Mouse (Mus musculus): Measurements from ENCODE around the gene Gm10320. TPM values are rescaled to one million over a fixed set of nuclear protein-coding genes. Genes with fewer than 3 reads are reported as not detected.

Gene Gm10320
- polyA plus RNA-seq, 1 experiment from 2014 or later: 1.0 TPM

DNA sequence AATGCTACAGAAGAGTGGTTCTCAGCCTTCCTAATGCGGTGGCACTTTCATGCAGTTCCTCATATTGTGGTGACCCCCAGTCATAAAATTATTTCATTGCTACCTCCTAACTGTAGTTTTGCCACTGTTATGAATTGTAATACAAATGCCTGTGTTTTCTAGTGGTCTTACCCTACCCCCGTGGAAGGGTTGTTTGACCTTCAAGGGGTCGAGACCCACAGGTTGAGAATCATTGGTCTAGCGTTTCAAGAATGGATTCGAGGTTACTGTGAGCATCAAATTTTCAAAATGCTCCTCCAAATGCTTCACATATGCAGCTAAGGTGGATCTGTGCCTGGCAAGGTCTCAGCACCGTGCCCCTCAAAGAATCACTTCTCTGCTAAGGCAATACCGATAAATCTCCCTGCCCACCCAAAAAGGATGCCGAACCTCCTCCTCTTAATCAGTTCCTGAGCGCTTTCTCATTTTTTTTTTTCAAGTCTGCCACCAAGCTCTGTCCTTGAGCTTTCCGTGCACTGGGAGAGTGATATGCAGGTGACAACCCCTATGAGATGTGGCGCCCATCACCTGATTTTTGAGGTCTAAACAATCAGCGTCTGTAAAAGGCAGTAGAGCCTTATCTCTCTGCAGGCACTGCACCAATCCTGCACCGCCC is 8.8 kb upstream of the Gm10320 start:
- no peak overlapping the region for H3K9ac ChIP-seq (ENCODE audit: low read length)
- H3K36me3 ChIP-seq (ENCODE audit: control insufficient read depth, insufficient read depth, low read length): no peaks in the 10 kb centered on the region
- H3K27me3 ChIP-seq (ENCODE audit: control insufficient read depth, insufficient read depth, low read length): peaks cover 86% of the 10 kb centered on the region
- peaks cover 30% of the 10 kb centered on the region for H3K4me1 ChIP-seq (ENCODE audit: control insufficient read depth, insufficient read depth, low read length)
- no peak for ATAC-seq (ENCODE audit: low FRiP score)
- no peak overlapping the region for H3K4me3 ChIP-seq (ENCODE audit: low read depth, low read length)
- H3K4me2 ChIP-seq: no peak overlapping the region
- peak; percentile 90 for DNase-seq (ENCODE audit: low spot score, missing footprints)
- WGBS: 22% methylated on average over 13 of the region's 13 CpGs
- H3K27ac ChIP-seq (ENCODE audit: low read depth, low read length): no peak overlapping the region
- H3K9me3 ChIP-seq (ENCODE audit: control insufficient read depth, low read length): no peaks in the 10 kb centered on the region

DNA sequence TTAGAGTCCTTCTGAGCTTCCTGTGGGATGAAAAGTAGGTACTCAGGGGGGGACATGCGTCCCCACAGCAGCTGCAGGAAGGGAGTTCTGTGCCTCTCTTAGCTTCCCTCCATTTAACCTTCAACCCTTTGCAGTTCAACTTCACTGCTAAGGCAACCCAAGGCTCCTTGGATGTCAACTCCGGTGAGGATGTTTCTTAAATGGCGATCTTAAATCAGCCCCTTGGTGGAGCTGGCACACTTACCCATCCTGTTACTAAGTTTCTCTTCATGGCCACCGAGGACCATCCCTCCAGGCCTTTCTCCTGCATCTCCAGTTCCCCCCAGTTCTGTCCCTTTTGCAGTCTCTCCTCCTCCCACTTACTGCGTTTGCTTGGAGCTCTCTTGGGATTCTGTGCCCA is 6.8 kb upstream of the Gm10320 start:
- Histone ChIP-seq H3K27me3 (ENCODE audit: control insufficient read depth, insufficient read depth, low read length) (peaks cover 68% of the 10 kb centered on the region), H3K36me3 (ENCODE audit: control insufficient read depth, insufficient read depth, low read length) (no peaks in the 10 kb centered on the region), H3K27ac (ENCODE audit: low read depth, low read length) (no peak overlapping the region), H3K4me2 (no peak overlapping the region), H3K4me3 (ENCODE audit: low read depth, low read length) (no peak overlapping the region), H3K9ac (ENCODE audit: low read length) (no peak overlapping the region), H3K4me1 (ENCODE audit: control insufficient read depth, insufficient read depth, low read length) (peaks cover 17% of the 10 kb centered on the region), H3K9me3 (ENCODE audit: control insufficient read depth, low read length) (no peaks in the 10 kb centered on the region)
- DNase-seq (ENCODE audit: low spot score, missing footprints) (peak; percentile 82), ATAC-seq (ENCODE audit: low FRiP score) (no peak)
- WGBS: 54% methylated on average over 5 of the region's 5 CpGs

DNA sequence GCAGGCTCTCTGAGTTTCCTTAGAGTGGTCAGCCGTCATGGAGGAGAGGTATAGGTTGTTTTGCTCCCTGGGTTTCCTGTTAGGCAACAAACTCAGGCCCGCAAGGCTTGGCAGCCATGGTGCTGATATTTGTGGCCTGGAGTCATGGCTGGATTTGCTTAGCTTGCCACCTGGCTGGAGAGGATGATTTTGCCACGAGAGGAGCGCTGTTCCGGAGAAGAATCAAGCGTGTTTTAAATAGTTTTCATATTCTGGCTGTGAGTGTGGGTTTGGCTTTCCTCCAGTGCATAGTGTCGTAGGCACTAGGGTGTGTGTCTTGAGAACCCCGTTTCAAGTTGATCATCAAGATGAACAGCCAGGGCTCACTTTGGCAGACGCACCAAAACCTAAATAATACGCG is 6.3 kb upstream of the Gm10320 start:
- Histone ChIP-seq H3K9ac (ENCODE audit: low read length) (no peak overlapping the region), H3K4me2 (no peak overlapping the region), H3K4me1 (ENCODE audit: control insufficient read depth, insufficient read depth, low read length) (peaks cover 12% of the 10 kb centered on the region), H3K4me3 (ENCODE audit: low read depth, low read length) (no peak overlapping the region), H3K36me3 (ENCODE audit: control insufficient read depth, insufficient read depth, low read length) (no peaks in the 10 kb centered on the region), H3K9me3 (ENCODE audit: control insufficient read depth, low read length) (no peaks in the 10 kb centered on the region), H3K27ac (ENCODE audit: low read depth, low read length) (no peak overlapping the region), H3K27me3 (ENCODE audit: control insufficient read depth, insufficient read depth, low read length) (peaks cover 63% of the 10 kb centered on the region)
- ATAC-seq (ENCODE audit: low FRiP score): no peak
- 75% methylated on average over 11 of the region's 11 CpGs for WGBS
- no peak for DNase-seq (ENCODE audit: low spot score, missing footprints)

DNA sequence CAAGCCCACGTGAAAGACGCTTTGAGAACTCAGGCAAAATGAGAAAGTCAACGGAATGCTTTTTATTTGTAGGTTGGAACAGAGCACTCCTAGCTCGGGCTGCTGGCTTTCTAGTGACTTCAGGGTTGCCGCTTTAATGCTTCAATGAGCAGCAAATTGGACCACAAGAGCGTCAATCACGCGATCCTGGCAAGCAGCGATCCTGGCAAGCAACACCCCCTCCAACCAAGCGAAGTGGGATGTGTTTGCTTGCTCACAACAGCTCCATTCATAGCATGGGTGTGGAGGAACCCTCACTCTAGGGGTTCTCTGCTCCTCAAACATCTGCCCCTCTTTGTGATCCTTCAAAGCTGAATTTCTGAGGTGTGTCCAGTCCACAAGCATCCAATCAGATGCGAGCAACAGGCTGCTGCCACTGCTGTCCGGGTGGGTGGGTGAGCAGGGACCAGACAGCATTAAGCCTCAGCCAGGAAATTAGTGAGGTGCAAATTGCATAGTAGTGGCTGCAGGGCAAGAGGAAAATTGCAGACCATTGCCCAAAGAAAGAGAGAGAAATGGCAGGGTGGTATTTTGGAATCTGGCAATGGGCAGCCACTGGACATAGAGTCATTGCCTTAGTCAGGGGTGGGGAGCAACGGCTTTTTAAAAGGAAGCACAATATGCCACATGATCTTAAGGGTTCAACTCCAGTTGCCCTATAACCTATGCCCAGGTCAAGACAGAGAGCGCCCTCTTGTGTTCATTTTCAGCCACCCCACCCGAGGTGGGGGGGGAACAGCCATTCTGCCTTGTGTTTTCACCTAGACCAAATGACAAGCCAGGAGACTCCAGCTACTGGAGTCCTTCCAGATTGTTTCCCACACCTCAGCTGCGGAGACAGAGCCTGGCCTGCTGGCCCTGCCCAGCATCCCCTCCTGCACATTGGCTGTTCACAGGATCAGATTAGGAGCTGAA is 5.4 kb upstream of the Gm10320 start:
- Histone ChIP-seq H3K36me3 (ENCODE audit: control insufficient read depth, insufficient read depth, low read length) (no peaks in the 10 kb centered on the region), H3K4me1 (ENCODE audit: control insufficient read depth, insufficient read depth, low read length) (peaks cover 5% of the 10 kb centered on the region; the same call in 1 of the 2 replicates), H3K4me2 (no peak overlapping the region), H3K4me3 (ENCODE audit: low read depth, low read length) (no peak overlapping the region), H3K9ac (ENCODE audit: low read length) (no peak overlapping the region), H3K27ac (ENCODE audit: low read depth, low read length) (no peak overlapping the region), H3K27me3 (ENCODE audit: control insufficient read depth, insufficient read depth, low read length) (peaks cover 55% of the 10 kb centered on the region), H3K9me3 (ENCODE audit: control insufficient read depth, low read length) (no peaks in the 10 kb centered on the region)
- 19% methylated on average over 16 of the region's 16 CpGs for WGBS
- ATAC-seq (ENCODE audit: low FRiP score): no peak
- DNase-seq (ENCODE audit: low spot score, missing footprints): no peak

DNA sequence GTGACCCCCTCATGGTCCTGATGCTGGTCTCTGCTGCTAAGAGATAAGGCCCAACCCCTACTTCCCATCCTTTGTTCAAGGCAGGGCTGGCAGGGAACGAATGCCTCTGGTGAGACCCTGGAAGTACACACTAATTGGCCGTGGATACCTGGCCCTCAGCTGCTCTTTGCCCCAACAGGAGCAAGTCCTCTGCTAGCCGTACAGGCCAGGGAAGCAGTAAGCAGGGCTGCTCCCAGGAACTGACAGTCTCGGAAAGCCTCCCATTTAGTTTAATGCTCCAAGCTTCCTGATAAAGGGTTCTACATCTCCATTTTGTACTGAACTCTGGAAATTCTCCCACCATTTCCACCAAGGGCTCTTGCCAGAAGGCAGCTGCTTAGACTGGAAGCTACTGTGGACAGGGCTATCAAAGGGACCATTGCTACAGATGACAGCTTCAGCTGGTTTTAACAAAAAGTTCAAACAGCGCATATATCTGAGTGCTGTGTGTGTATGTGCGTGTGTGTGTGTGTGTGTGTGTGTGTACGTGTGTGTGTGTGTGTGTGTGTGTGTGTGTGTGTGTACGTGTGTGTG is 2.8 kb upstream of the Gm10320 start:
- no peaks in the 10 kb centered on the region for H3K9me3 ChIP-seq (ENCODE audit: control insufficient read depth, low read length)

DNA sequence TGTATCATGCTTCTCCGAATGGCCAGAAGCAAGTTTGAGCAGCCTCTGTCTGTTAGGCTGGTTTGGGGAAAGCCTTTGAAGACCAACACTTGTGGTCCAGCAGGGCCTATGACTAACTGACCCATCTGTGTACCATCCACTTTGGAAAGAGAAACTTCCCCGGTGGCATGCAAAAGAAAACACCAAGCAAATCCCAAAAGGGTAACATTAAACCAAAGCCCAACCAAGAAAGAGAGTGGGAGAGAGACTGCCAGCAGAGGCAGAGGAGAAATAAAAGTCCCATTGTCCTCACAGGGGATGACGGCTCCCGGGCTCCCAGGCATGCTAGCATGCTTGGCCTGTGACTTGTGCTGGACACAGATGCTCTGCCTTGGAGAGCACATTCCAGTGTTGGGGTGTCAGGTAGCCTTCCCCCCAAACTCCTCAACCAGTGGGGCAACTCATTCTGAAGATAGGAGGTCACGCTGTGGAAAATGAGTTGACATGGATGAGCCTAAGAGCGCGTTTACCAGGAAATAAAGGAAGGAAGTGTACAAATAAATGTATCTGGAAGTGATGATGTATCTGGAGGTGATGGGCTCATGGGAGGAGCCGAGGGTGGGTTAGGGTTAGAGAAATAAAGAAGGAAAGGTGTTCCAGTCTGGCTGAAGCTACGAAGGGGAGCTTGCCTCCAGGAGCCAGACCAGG is 911 bp upstream of the Gm10320 start:
- no peaks in the 10 kb centered on the region for H3K36me3 ChIP-seq (ENCODE audit: control insufficient read depth, insufficient read depth, low read length)
- peaks cover 10% of the 10 kb centered on the region for H3K27me3 ChIP-seq (ENCODE audit: control insufficient read depth, insufficient read depth, low read length)
- peak; percentile 82 for DNase-seq (ENCODE audit: low spot score, missing footprints)
- H3K9ac ChIP-seq (ENCODE audit: low read length): no peak overlapping the region
- no peak for ATAC-seq (ENCODE audit: low FRiP score)
- peaks cover 5% of the 10 kb centered on the region; the same call in 1 of the 2 replicates for H3K4me1 ChIP-seq (ENCODE audit: control insufficient read depth, insufficient read depth, low read length)
- H3K9me3 ChIP-seq (ENCODE audit: control insufficient read depth, low read length): no peaks in the 10 kb centered on the region
- no peak overlapping the region for H3K4me2 ChIP-seq
- WGBS: 71% methylated on average over 9 of the region's 9 CpGs
- H3K4me3 ChIP-seq (ENCODE audit: low read depth, low read length): no peak overlapping the region
- H3K27ac ChIP-seq (ENCODE audit: low read depth, low read length): no peak overlapping the region

More for the DNA sequence above, 2.8 kb upstream of the Gm10320 start:
- peaks cover 5% of the 10 kb centered on the region; the same call in 1 of the 2 replicates for H3K4me1 ChIP-seq (ENCODE audit: control insufficient read depth, insufficient read depth, low read length)
- H3K4me3 ChIP-seq (ENCODE audit: low read depth, low read length): no peak overlapping the region
- no peak overlapping the region for H3K9ac ChIP-seq (ENCODE audit: low read length)
- WGBS: 78% methylated on average over 7 of the region's 8 CpGs
- DNase-seq (ENCODE audit: low spot score, missing footprints) (no peak), ATAC-seq (ENCODE audit: low FRiP score) (no peak)
- no peak overlapping the region for H3K27ac ChIP-seq (ENCODE audit: low read depth, low read length)
- H3K27me3 ChIP-seq (ENCODE audit: control insufficient read depth, insufficient read depth, low read length): peaks cover 28% of the 10 kb centered on the region
- H3K4me2 ChIP-seq: no peak overlapping the region
- no peaks in the 10 kb centered on the region for H3K36me3 ChIP-seq (ENCODE audit: control insufficient read depth, insufficient read depth, low read length)

DNA sequence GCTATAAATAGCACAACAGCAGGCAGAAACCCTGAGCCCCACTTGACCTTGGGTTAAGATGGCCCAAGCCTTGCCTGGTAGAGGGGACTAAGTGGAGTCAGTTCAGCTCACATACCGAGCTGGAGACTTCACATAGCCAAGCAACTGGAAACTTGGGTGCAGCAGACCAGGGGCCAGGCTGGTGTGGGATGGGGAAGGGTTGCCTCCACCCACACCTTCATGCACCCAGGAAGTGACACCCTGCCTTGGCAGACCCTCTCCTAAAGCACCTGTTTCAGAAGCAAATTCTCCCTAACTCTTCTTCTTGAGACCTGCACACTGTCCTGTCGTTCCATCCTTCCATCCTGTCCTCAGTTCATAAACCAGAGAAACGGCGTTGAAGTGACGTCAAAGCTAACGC is 5.1 kb downstream of the Gm10320 start:
- Histone ChIP-seq H3K9ac (ENCODE audit: low read length) (no peak overlapping the region), H3K27ac (ENCODE audit: low read depth, low read length) (no peak overlapping the region), H3K4me3 (ENCODE audit: low read depth, low read length) (no peak overlapping the region), H3K4me1 (ENCODE audit: control insufficient read depth, insufficient read depth, low read length) (no peaks in the 10 kb centered on the region), H3K4me2 (no peak overlapping the region), H3K36me3 (ENCODE audit: control insufficient read depth, insufficient read depth, low read length) (no peaks in the 10 kb centered on the region), H3K27me3 (ENCODE audit: control insufficient read depth, insufficient read depth, low read length) (no peaks in the 10 kb centered on the region), H3K9me3 (ENCODE audit: control insufficient read depth, low read length) (no peaks in the 10 kb centered on the region)
- DNase-seq (ENCODE audit: low spot score, missing footprints) (peak; percentile 66), ATAC-seq (ENCODE audit: low FRiP score) (no peak)
- WGBS: 90% methylated on average over 6 of the region's 6 CpGs

DNA sequence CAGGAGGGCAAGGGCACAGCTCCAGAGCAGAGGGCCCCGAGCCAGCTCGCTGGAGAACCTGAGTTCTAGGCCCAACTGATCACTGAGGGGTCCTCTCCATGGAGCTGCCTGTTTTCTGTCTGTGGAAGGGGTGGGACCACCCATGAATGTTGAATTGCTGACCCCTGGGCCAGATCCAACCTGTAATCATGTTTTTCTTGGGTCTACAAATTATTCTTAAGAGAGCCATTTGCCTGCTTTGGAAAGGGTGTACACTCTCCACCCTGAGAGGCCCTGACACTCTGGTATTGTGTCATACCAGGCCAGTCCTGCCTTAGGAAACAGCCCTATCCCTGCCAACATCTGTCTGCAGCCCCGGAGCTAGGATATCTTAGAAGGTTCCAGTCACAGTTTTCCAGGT is 5.6 kb downstream of the Gm10320 start:
- Histone ChIP-seq H3K4me2 (no peak overlapping the region), H3K9me3 (ENCODE audit: control insufficient read depth, low read length) (no peaks in the 10 kb centered on the region), H3K4me3 (ENCODE audit: low read depth, low read length) (no peak overlapping the region), H3K9ac (ENCODE audit: low read length) (no peak overlapping the region), H3K4me1 (ENCODE audit: control insufficient read depth, insufficient read depth, low read length) (no peaks in the 10 kb centered on the region), H3K36me3 (ENCODE audit: control insufficient read depth, insufficient read depth, low read length) (no peaks in the 10 kb centered on the region), H3K27me3 (ENCODE audit: control insufficient read depth, insufficient read depth, low read length) (no peaks in the 10 kb centered on the region), H3K27ac (ENCODE audit: low read depth, low read length) (no peak overlapping the region)
- DNase-seq (ENCODE audit: low spot score, missing footprints): no peak
- ATAC-seq (ENCODE audit: low FRiP score): no peak
- 86% methylated on average over 3 of the region's 3 CpGs for WGBS
